ENCODE assay signal across 8 mouse cellular contexts in genomic region chr3:110303166-110303565, GRCm38 (mm10). TPM values are rescaled to one million over a fixed set of nuclear protein-coding genes. Genes with fewer than 3 reads are reported as not detected.
DNase-seq lines count a peak whose midpoint lies in the region; ATAC-seq and TF ChIP-seq lines count a peak whose summit lies in the region.
"Had no signal": no experiment of that assay in that cellular context is flagged by ENCODE, and none has a peak within 500 bp of the region (broad histone marks: within the 10 kb centered on the region; RNA-seq: fewer than 3 reads in every experiment).

No protein-coding gene starts in this region.

- ATAC-seq in intestine, postnatal 0 days = no peak
- ATAC-seq: intestine, embryonic 16.5 days had no signal

- 72% methylated on average over 2 of the region's 2 CpGs for WGBS in intestine, postnatal 0 days

- no peak for TF ChIP-seq CTCF in intestine, postnatal 0 days (IDR thresholded peaks at IDR 0.05; ENCODE audit: low read depth)

- no peaks in the 10 kb centered on the region for H3K36me3 ChIP-seq in intestine, postnatal 0 days (ENCODE audit: control insufficient read depth, insufficient read depth)

- H3K27ac ChIP-seq in intestine, postnatal 0 days (ENCODE audit: low read depth, low read length) = no peak overlapping the region

- H3K9ac ChIP-seq in intestine, postnatal 0 days (ENCODE audit: low read depth, low read length) = no peak overlapping the region

- DNase-seq in heart, adult 18-20 months = peak; percentile 6
- DNase-seq in heart, adult 11 months = no peak
- DNase-seq in urinary bladder, postnatal 14 days (ENCODE audit: low spot score) = peak; percentile 4
- DNase-seq in urinary bladder, postnatal 25 days (ENCODE audit: low spot score) = no peak
- DNase-seq in gastrocnemius, postnatal 4 days (ENCODE audit: low spot score in 2 of 2) = peak; percentile 24 to 56
- no peak for DNase-seq in testis, postnatal 14 days (ENCODE audit: low spot score)

- H3K4me1 ChIP-seq in intestine, postnatal 0 days (replicated peaks; ENCODE audit: control insufficient read depth, insufficient read depth, low read length) = no peaks in the 10 kb centered on the region

- no peak overlapping the region for H3K4me3 ChIP-seq in intestine, postnatal 0 days (ENCODE audit: low read depth, low read length)

- no peaks in the 10 kb centered on the region for H3K27me3 ChIP-seq in intestine, postnatal 0 days (replicated peaks; ENCODE audit: control insufficient read depth, insufficient read depth, low read length)

- H3K4me2 ChIP-seq in intestine, postnatal 0 days (replicated peaks; ENCODE audit: low read depth) = no peak overlapping the region

- no peaks in the 10 kb centered on the region for H3K9me3 ChIP-seq in intestine, postnatal 0 days (ENCODE audit: control insufficient read depth)

RNA-seq across cellular contexts. Expression of gene Prmt6, which starts 52.4 kb away (rescaled TPM):
- 1 to 10 TPM; 3.0 TPM for total RNA-seq in heart, adult 18-20 months (2021)
- total RNA-seq in gastrocnemius, postnatal 4 days (2021) = 10 to 100 TPM; 10.8 to 11.3 TPM
- 7.3 and 9.4 TPM in 2 replicates for polyA plus RNA-seq in intestine, postnatal 0 days (2015; fragmentation: Nextera tagmentation; extraction: Ambion mirVana)

Comparison
In these comparisons a context has a peak if more than half of its experiments do, and no peak if none do; other contexts are left out.
1. DNase-seq: peak in heart, adult 18-20 months (2 of 2), urinary bladder, postnatal 14 days (single experiment) and gastrocnemius, postnatal 4 days (2 of 2); none in heart, adult 11 months (single experiment), urinary bladder, postnatal 25 days (single experiment) and testis, postnatal 14 days (single experiment).